Mouse (Mus musculus): Measurements from ENCODE around the gene Olfr1418. TPM values are rescaled to one million over a fixed set of nuclear protein-coding genes. Genes with fewer than 3 reads are reported as not detected.

Olfr1418 gene
- total RNA-seq, 2 experiments from 2014 or later: not detected

GRCm38 (mm10) chr19:11810856-11811255, 50.0 kb downstream of the Olfr1418 start:
- DNase-seq (ENCODE audit: low spot score): peak; percentile 24

- no peak for DNase-seq (ENCODE audit: low spot score)
Measured at GRCm38 (mm10) chr19:11810003-11810758, 50.7 kb downstream of the Olfr1418 start.

- DNase-seq (ENCODE audit: low spot score): no peak
Measured at GRCm38 (mm10) chr19:11808452-11808851, 52.4 kb downstream of the Olfr1418 start.

GRCm38 (mm10) chr19:11807822-11808221, 53.0 kb downstream of the Olfr1418 start:
- DNase-seq (ENCODE audit: low spot score): no peak

- DNase-seq (ENCODE audit: low spot score): no peak
Measured at GRCm38 (mm10) chr19:11807251-11807650, 53.6 kb downstream of the Olfr1418 start.

GRCm38 (mm10) chr19:11804423-11804822, 56.4 kb downstream of the Olfr1418 start:
- DNase-seq (ENCODE audit: low spot score): no peak

Other genes with a start within 250 kb of the Olfr1418 start
- gene Ms4a2, start 237.3 kb downstream of the Olfr1418 start, total RNA-seq (2021): under 1 TPM in 1 of 2 experiments, not detected in 1; 0.26 TPM
- gene Ms4a3, start 220.2 kb downstream of the Olfr1418 start, total RNA-seq (2021): not detected
- gene Oosp2, start 200.5 kb downstream of the Olfr1418 start, total RNA-seq (2021): not detected
- not detected for gene Oosp1, start 169.9 kb downstream of the Olfr1418 start, total RNA-seq (2021)
- gene Oosp3, start 164.0 kb downstream of the Olfr1418 start, total RNA-seq (2021): not detected
- gene Gif, start 113.5 kb downstream of the Olfr1418 start, total RNA-seq (2021): not detected
- gene Mrpl16, start 90.7 kb downstream of the Olfr1418 start, total RNA-seq (2021): 10 to 100 TPM; 60.5 to 63.2 TPM
- 1 to 10 TPM; 1.7 to 1.8 TPM for gene Stx3, start 41.7 kb downstream of the Olfr1418 start, total RNA-seq (2021)
- gene Olfr1417, start 21.8 kb downstream of the Olfr1418 start, total RNA-seq (2021): not detected
- gene Olfr1419, start 14.0 kb upstream of the Olfr1418 start, total RNA-seq (2021): not detected
- not detected for gene Olfr1420, start 25.5 kb upstream of the Olfr1418 start, total RNA-seq (2021)
- gene Patl1, start 51.3 kb upstream of the Olfr1418 start, total RNA-seq (2021): 10 to 100 TPM; 23.6 to 27.3 TPM
- gene Osbp, start 104.9 kb upstream of the Olfr1418 start, total RNA-seq (2021): 10 to 100 TPM; 53.4 to 56.3 TPM
- not detected for gene Olfr1423, start 180.3 kb upstream of the Olfr1418 start, total RNA-seq (2021)
- not detected for gene Olfr1424, start 201.6 kb upstream of the Olfr1418 start, total RNA-seq (2021)
- gene Olfr1425, start 216.7 kb upstream of the Olfr1418 start, total RNA-seq (2021): not detected
- gene Olfr1426, start 230.9 kb upstream of the Olfr1418 start, total RNA-seq (2021): not detected
- gene Olfr1427, start 242.3 kb upstream of the Olfr1418 start, total RNA-seq (2021): not detected